Mouse (Mus musculus) fibroblast of lung, adult 2 months (primary cell): ENCODE results near the gene Gm15091.
"Not testable (repeated sequence)": the region's sequence is repeated elsewhere in the genome, so short reads cannot be mapped to it uniquely, and the experiment has no call there.

Experiments used
- DNase-seq: peaks from one replicate; pipeline ENCODE4 v3.0.0-alpha.2; 2011; ENCODE audit warnings: low read depth

The Gm15091 gene

DNA sequence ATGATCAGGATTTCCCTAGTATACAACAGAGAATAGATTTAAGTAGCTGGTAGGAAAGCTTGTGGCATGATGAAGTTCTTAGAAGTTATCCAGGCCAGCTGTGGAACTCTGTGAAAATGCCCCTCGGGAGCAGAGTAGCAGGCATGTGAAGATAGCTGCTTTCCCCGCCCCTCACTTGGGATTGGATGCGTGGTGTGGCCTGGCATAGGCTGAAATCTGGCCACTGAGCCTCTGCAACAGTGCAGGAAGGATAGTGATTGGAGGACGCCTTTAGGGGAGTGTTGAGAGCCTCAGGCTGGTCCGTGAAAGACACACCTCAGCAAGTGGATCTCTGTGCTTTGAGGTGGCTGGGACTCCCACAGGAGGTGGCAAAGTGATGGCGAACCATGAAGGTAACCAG, at the start of gene Gm15091:
Gene Gm15091, plus strand, starts transcription at position 301 of the 400 bp plus-strand sequence.
- not testable (repeated sequence) for DNase-seq
